Mouse (Mus musculus) thymus, adult 18-20 months (tissue): ENCODE measurements around the gene Clasp2.
"Not testable (repeated sequence)": the region's sequence is repeated elsewhere in the genome, so short reads cannot be mapped to it uniquely, and the experiment has no call there.

Source experiments
- DNase-seq, 2 experiments: peaks; one replicate each; pipeline ENCODE4 v3.0.0; 2022; ENCODE audit warnings: mixed read lengths in 2 of 2

Gene Clasp2

GRCm38 (mm10) chr9:113741108-113741636 is at the start of gene Clasp2:
Gene Clasp2 (plus strand): TSS chr9:113741473.
- peak; percentile 63 to 71 for DNase-seq

- DNase-seq, result no peak
Observed at GRCm38 (mm10) chr9:113701441-113702160, 39.7 kb upstream of the Clasp2 start.

- DNase-seq, result no peak
Observed at GRCm38 (mm10) chr9:113706108-113706507, 35.2 kb upstream of the Clasp2 start.

- DNase-seq, result no peak
Observed at GRCm38 (mm10) chr9:113706841-113707240, 34.4 kb upstream of the Clasp2 start.

GRCm38 (mm10) chr9:113707481-113708360 is 33.6 kb upstream of the Clasp2 start, which contains the start of gene Pdcd6ip:
Gene Pdcd6ip (minus strand): TSS chr9:113708259.
- peak; percentile 83 to 85 for DNase-seq

- no peak for DNase-seq
Observed at GRCm38 (mm10) chr9:113708361-113709280, 32.7 kb upstream of the Clasp2 start.

- DNase-seq, result no peak
Observed at GRCm38 (mm10) chr9:113710871-113711270, 30.4 kb upstream of the Clasp2 start.

GRCm38 (mm10) chr9:113719063-113719462 is 22.2 kb upstream of the Clasp2 start:
- no peak for DNase-seq

GRCm38 (mm10) chr9:113724646-113725045 is 16.6 kb upstream of the Clasp2 start:
- DNase-seq, result no peak

GRCm38 (mm10) chr9:113725609-113726008 is 15.7 kb upstream of the Clasp2 start:
- DNase-seq, result not testable (repeated sequence)

GRCm38 (mm10) chr9:113726131-113726530 is 15.1 kb upstream of the Clasp2 start:
- DNase-seq, result no peak

- no peak for DNase-seq
Observed at GRCm38 (mm10) chr9:113726991-113727680, 14.1 kb upstream of the Clasp2 start.

GRCm38 (mm10) chr9:113731540-113731939 is 9.7 kb upstream of the Clasp2 start:
- no peak for DNase-seq

- DNase-seq, result no peak
Observed at GRCm38 (mm10) chr9:113735920-113736319, 5.4 kb upstream of the Clasp2 start.

- DNase-seq, result no peak
Observed at GRCm38 (mm10) chr9:113738021-113738420, 3.3 kb upstream of the Clasp2 start.

GRCm38 (mm10) chr9:113738941-113739340 is 2.3 kb upstream of the Clasp2 start:
- DNase-seq, result no peak

GRCm38 (mm10) chr9:113741637-113742137 is 414 bp downstream of the Clasp2 start:
- peak; percentile 35 to 43 for DNase-seq

- no peak for DNase-seq
Observed at GRCm38 (mm10) chr9:113742361-113742794, 1.1 kb downstream of the Clasp2 start.

- no peak for DNase-seq
Observed at GRCm38 (mm10) chr9:113743291-113743690, 2.0 kb downstream of the Clasp2 start.

- DNase-seq, result no peak
Observed at GRCm38 (mm10) chr9:113749356-113749755, 8.1 kb downstream of the Clasp2 start.
